Mouse (Mus musculus) neural tube, embryonic 11.5 days (tissue): Measurements from ENCODE around the gene Foxo3. TPM values are rescaled to one million over a fixed set of nuclear protein-coding genes. Genes with fewer than 3 reads are reported as not detected.

Experiments
- ATAC-seq: fragments of 200-750 bp; cut with Nextera tagmentation; 2 replicates; pipeline ENCODE4 v1.8.0; 2017; ENCODE audit warnings: moderate number of reproducible peaks, mild to moderate bottlenecking, moderate TSS enrichment, moderate library complexity; ENCODE audit not compliant: insufficient read depth, low FRiP score, low TSS enrichment
- DNase-seq: peaks from one replicate; pipeline ENCODE4 v3.0.0-alpha.2; 2015; ENCODE audit warnings: low spot score
- H3K27ac ChIP-seq: fragments of 300-500 bp; sonication (generic); 2 replicates; pipeline ENCODE4 v1.5.1; 2014; ENCODE audit warnings: low read depth, mild to moderate bottlenecking, low read length
- H3K27me3 ChIP-seq: fragments of 300-500 bp; sonication (generic); 2 replicates; pipeline ENCODE4 v1.6.1; 2014; ENCODE audit warnings: mild to moderate bottlenecking, low read length, mixed read lengths; ENCODE audit not compliant: control insufficient read depth, insufficient read depth
- H3K36me3 ChIP-seq: fragments of 300-500 bp; sonication (generic); 2 replicates; pipeline ENCODE4 v1.6.1; 2014; ENCODE audit warnings: mild to moderate bottlenecking, low read length, moderate library complexity, mixed read lengths; ENCODE audit not compliant: control insufficient read depth, insufficient read depth
- H3K4me1 ChIP-seq: fragments of 300-500 bp; sonication (generic); 2 replicates; pipeline ENCODE4 v1.6.1; 2014; ENCODE audit warnings: low read length, mixed read lengths; ENCODE audit not compliant: control insufficient read depth, insufficient read depth
- H3K4me2 ChIP-seq: fragments of 300-500 bp; sonication (generic); 2 replicates; pipeline ENCODE4 v1.6.1; 2014; ENCODE audit warnings: low read depth, mild to moderate bottlenecking, moderate library complexity
- H3K4me3 ChIP-seq: fragments of 300-500 bp; sonication (generic); 2 replicates; pipeline ENCODE4 v1.5.1; 2014; ENCODE audit warnings: low read depth, low read length
- H3K9ac ChIP-seq: fragments of 300-500 bp; sonication (generic); 2 replicates; pipeline ENCODE4 v1.6.1; 2014; ENCODE audit warnings: mild to moderate bottlenecking, low read length
- H3K9me3 ChIP-seq: fragments of 300-500 bp; sonication (generic); 2 replicates; pipeline ENCODE4 v1.6.1; 2016; ENCODE audit warnings: low read length; ENCODE audit not compliant: control insufficient read depth
- WGBS: fragments of 180-500 bp; shearing (Covaris S2); extraction: QIAGEN DNeasy Blood & Tissue Kit; methylation state at CpG from one replicate; pipeline ENCODE4 v1.1.7; 2014; 5-methylcytosine and 5-hydroxymethylcytosine counted together
- polyA plus RNA-seq: library from polyadenylated mRNA; unstranded; fragments of >200 nt; fragmentation: Nextera tagmentation; extraction: Ambion mirVana; gene quantifications from 2 replicates; pipeline ENCODE4 v1.2.1, GENCODE M21; 2014

The Foxo3 gene
- polyA plus RNA-seq, 1 experiment from 2014 or later, result 3.9 TPM

- Histone ChIP-seq H3K36me3 (no peaks in the 10 kb centered on the region), H3K4me1 (no peaks in the 10 kb centered on the region), H3K9ac (no peak overlapping the region), H3K4me3 (no peak overlapping the region), H3K27me3 (no peaks in the 10 kb centered on the region), H3K4me2 (no peak overlapping the region), H3K9me3 (no peaks in the 10 kb centered on the region), H3K27ac (no peak overlapping the region)
- DNase-seq, result no peak
- ATAC-seq, result no peak
- 56% methylated on average over 7 of the region's 7 CpGs for WGBS
These were observed 25.4 kb downstream of the Foxo3 start for GRCm38 (mm10) chr10:42251203-42251602.

DNA sequence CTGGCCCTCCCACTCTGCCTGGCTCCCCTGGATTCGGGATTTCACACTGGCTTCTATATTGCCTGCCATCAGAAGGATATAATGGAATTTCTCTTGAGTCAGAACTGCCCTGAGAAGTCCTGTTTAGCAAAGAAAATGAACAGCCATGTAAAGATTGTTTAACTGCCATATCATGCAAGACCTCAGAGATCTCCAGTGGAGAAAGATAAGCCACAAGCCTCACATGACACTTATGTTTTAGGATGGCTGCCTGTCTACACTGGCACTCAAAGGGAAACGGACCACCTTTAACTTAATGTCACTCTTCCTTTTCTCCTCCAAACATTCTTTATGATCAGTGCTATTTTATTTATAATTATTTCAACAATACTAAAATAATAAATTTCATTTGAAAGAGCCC lies 26.6 kb downstream of the Foxo3 start:
- H3K27me3 ChIP-seq, result no peaks in the 10 kb centered on the region
- H3K4me1 ChIP-seq, result no peaks in the 10 kb centered on the region
- DNase-seq, result no peak
- WGBS, result 80% methylated on average over 2 of the region's 2 CpGs
- H3K4me3 ChIP-seq, result no peak overlapping the region
- H3K36me3 ChIP-seq, result no peaks in the 10 kb centered on the region
- H3K4me2 ChIP-seq, result no peak overlapping the region
- H3K9ac ChIP-seq, result no peak overlapping the region
- ATAC-seq, result no peak
- no peak overlapping the region for H3K27ac ChIP-seq
- H3K9me3 ChIP-seq, result no peaks in the 10 kb centered on the region

DNA sequence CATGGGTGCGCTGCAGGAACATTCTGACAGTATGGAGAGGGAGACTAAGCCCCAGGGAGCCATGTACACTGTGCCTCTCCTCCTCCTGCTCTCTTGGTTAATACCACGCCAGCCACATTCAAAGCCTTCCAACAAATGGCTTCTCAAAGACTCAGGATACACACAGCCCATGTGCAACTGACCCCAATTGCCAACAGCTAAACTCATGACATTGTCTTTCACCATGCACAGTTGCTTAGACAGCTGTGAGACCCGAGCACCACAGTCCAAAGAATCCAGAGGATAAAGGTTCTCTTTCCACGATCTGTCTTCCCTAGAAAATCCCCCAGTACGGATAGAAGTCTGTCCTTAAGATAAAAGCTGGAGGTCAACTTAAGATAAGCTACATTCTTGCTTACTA lies 27.9 kb downstream of the Foxo3 start:
- Histone ChIP-seq H3K9ac (no peak overlapping the region), H3K9me3 (no peaks in the 10 kb centered on the region), H3K27me3 (no peaks in the 10 kb centered on the region), H3K4me2 (no peak overlapping the region), H3K36me3 (no peaks in the 10 kb centered on the region), H3K4me1 (no peaks in the 10 kb centered on the region), H3K27ac (no peak overlapping the region), H3K4me3 (no peak overlapping the region)
- ATAC-seq (no peak), DNase-seq (no peak)
- WGBS, result 76% methylated on average over 5 of the region's 5 CpGs

DNA sequence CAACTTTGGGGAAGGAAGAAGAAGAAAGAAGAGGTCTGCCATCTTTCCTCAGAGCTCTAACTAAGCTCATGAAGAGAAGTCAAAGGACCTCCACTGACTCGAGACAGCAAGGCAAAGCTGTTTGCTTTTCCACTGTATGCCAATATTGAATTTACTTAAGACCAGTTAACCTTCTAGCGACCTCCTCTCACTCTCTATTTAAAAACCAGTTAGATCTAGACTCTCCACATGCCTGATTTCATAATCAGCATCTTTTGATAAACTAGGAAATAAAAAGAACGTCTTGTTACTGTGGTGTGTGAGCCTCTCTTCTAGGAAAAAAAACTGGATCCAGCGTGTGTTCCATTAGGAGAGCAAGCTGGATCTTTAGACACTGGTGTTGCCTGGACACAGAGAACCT lies 28.4 kb downstream of the Foxo3 start:
- no peak overlapping the region for H3K9ac ChIP-seq
- H3K4me2 ChIP-seq, result no peak overlapping the region
- ATAC-seq (no peak), DNase-seq (no peak)
- H3K4me1 ChIP-seq, result no peaks in the 10 kb centered on the region
- no peaks in the 10 kb centered on the region for H3K27me3 ChIP-seq
- H3K4me3 ChIP-seq, result no peak overlapping the region
- 76% methylated on average over 4 of the region's 4 CpGs for WGBS
- no peaks in the 10 kb centered on the region for H3K9me3 ChIP-seq
- no peak overlapping the region for H3K27ac ChIP-seq
- H3K36me3 ChIP-seq, result no peaks in the 10 kb centered on the region

- H3K36me3 ChIP-seq, result no peaks in the 10 kb centered on the region
- no peaks in the 10 kb centered on the region for H3K9me3 ChIP-seq
- no peak overlapping the region for H3K4me3 ChIP-seq
- ATAC-seq, result no peak
- H3K4me2 ChIP-seq, result no peak overlapping the region
- DNase-seq, result no peak
- H3K9ac ChIP-seq, result no peak overlapping the region
- H3K27ac ChIP-seq, result no peak overlapping the region
- no peaks in the 10 kb centered on the region for H3K27me3 ChIP-seq
- WGBS, result 79% methylated on average over 11 of the region's 11 CpGs
- H3K4me1 ChIP-seq, result no peaks in the 10 kb centered on the region
These were observed 29.3 kb downstream of the Foxo3 start for GRCm38 (mm10) chr10:42247125-42247816.

DNA sequence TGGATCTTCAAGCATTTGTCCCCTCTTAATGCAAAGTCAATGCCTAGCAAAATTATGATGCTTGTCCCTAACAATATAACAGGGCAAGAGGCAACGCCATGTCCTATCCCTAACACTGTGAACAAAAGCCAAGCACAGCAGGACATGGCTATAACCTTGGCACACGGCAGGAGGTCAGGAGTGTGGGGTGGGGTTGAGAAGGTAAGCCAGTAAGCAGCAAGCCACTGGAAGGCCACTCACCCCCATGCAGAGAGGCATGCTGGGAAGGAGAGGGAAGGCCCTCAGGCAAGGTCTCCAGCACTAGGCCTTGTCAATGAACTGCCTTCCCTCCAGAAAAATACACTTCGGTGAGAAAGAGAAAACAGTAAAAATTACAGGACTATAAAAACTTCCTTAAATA lies 30.1 kb downstream of the Foxo3 start:
- Histone ChIP-seq H3K27ac (no peak overlapping the region), H3K4me2 (no peak overlapping the region), H3K4me1 (no peaks in the 10 kb centered on the region), H3K9me3 (no peaks in the 10 kb centered on the region), H3K27me3 (no peaks in the 10 kb centered on the region), H3K36me3 (no peaks in the 10 kb centered on the region), H3K9ac (no peak overlapping the region), H3K4me3 (no peak overlapping the region)
- ATAC-seq, result no peak
- DNase-seq, result no peak
- WGBS, result 68% methylated on average over 3 of the region's 3 CpGs

- ATAC-seq (no peak), DNase-seq (no peak)
- WGBS, result 91% methylated on average over 3 of the region's 3 CpGs
- Histone ChIP-seq H3K27ac (no peak overlapping the region), H3K27me3 (no peaks in the 10 kb centered on the region), H3K4me2 (no peak overlapping the region), H3K9ac (no peak overlapping the region), H3K9me3 (no peaks in the 10 kb centered on the region), H3K4me3 (no peak overlapping the region), H3K36me3 (no peaks in the 10 kb centered on the region), H3K4me1 (no peaks in the 10 kb centered on the region)
These were observed 30.9 kb downstream of the Foxo3 start for GRCm38 (mm10) chr10:42245636-42246035.

GRCm38 (mm10) chr10:42245256-42245601 lies 31.3 kb downstream of the Foxo3 start:
- WGBS, result 94% methylated on average over 3 of the region's 3 CpGs
- H3K27me3 ChIP-seq, result no peaks in the 10 kb centered on the region
- H3K9ac ChIP-seq, result no peak overlapping the region
- H3K4me2 ChIP-seq, result no peak overlapping the region
- H3K4me1 ChIP-seq, result no peaks in the 10 kb centered on the region
- no peak overlapping the region for H3K27ac ChIP-seq
- no peaks in the 10 kb centered on the region for H3K9me3 ChIP-seq
- ATAC-seq (no peak), DNase-seq (no peak)
- no peak overlapping the region for H3K4me3 ChIP-seq
- no peaks in the 10 kb centered on the region for H3K36me3 ChIP-seq

- DNase-seq (no peak), ATAC-seq (no peak)
- H3K27ac ChIP-seq, result no peak overlapping the region
- H3K27me3 ChIP-seq, result no peaks in the 10 kb centered on the region
- no peaks in the 10 kb centered on the region for H3K4me1 ChIP-seq
- H3K9me3 ChIP-seq, result no peaks in the 10 kb centered on the region
- no peaks in the 10 kb centered on the region for H3K36me3 ChIP-seq
- H3K4me2 ChIP-seq, result no peak overlapping the region
- H3K9ac ChIP-seq, result no peak overlapping the region
- H3K4me3 ChIP-seq, result no peak overlapping the region
- 78% methylated on average over 8 of the region's 8 CpGs for WGBS
These were observed 31.9 kb downstream of the Foxo3 start for GRCm38 (mm10) chr10:42244420-42245255.
